Mouse (Mus musculus) limb, embryonic 14.5 days (tissue): Measurements from ENCODE around the gene Cant1. TPM values are rescaled to one million over a fixed set of nuclear protein-coding genes. Genes with fewer than 3 reads are reported as not detected.

ENCODE experiments used
- ATAC-seq: fragments of 200-750 bp; cut with Nextera tagmentation; 2 replicates; pipeline ENCODE4 v1.8.0; 2017; ENCODE audit warnings: low read depth, moderate number of reproducible peaks, moderate TSS enrichment; ENCODE audit not compliant: low FRiP score
- DNase-seq: peaks from one replicate; pipeline ENCODE4 v3.0.0-alpha.2; 2015; ENCODE audit warnings: low spot score
- H3K27ac ChIP-seq: fragments of 300-500 bp; sonication (generic); replicated peaks from 2 replicates; pipeline ENCODE4 v1.5.1; 2014; ENCODE audit warnings: low read depth, mild to moderate bottlenecking, low read length, moderate library complexity, mixed read lengths
- H3K27me3 ChIP-seq: fragments of 300-500 bp; sonication (generic); 2 replicates; pipeline ENCODE4 v1.6.1; 2014; ENCODE audit warnings: low read length, mixed read lengths; ENCODE audit not compliant: control insufficient read depth, insufficient read depth
- H3K36me3 ChIP-seq: fragments of 300-500 bp; sonication (generic); 2 replicates; pipeline ENCODE4 v1.6.1; 2014; ENCODE audit warnings: mild to moderate bottlenecking, low read length, moderate library complexity, mixed read lengths; ENCODE audit not compliant: control insufficient read depth, insufficient read depth
- H3K4me1 ChIP-seq: fragments of 300-500 bp; sonication (generic); 2 replicates; pipeline ENCODE4 v1.6.1; 2014; ENCODE audit warnings: antibody characterized with exemption, low read length, mixed read lengths; ENCODE audit not compliant: control insufficient read depth, insufficient read depth
- H3K4me2 ChIP-seq: fragments of 300-500 bp; sonication (generic); replicated peaks from 2 replicates; pipeline ENCODE4 v1.6.1; 2014; ENCODE audit warnings: low read depth, mild to moderate bottlenecking, low read length, moderate library complexity; ENCODE audit not compliant: severe bottlenecking
- H3K4me3 ChIP-seq: fragments of 300-500 bp; sonication (generic); replicated peaks from 2 replicates; pipeline ENCODE4 v1.5.1; 2014; ENCODE audit warnings: low read length
- H3K9ac ChIP-seq: fragments of 300-500 bp; sonication (generic); 2 replicates; pipeline ENCODE4 v1.6.1; 2014; ENCODE audit warnings: mild to moderate bottlenecking, low read depth, low read length, moderate library complexity; ENCODE audit not compliant: severe bottlenecking
- H3K9me3 ChIP-seq: fragments of 300-500 bp; sonication (generic); 2 replicates; pipeline ENCODE4 v1.6.1; 2016; ENCODE audit warnings: low read length; ENCODE audit not compliant: control insufficient read depth
- POLR2A ChIP-seq: fragments of 200-500 bp; IDR thresholded peaks from 2 replicates; pipeline ENCODE4 v1.8.0; 2012; ENCODE audit warnings: inconsistent platforms, mild to moderate bottlenecking, moderate library complexity, borderline replicate concordance; ENCODE audit not compliant: insufficient read depth, insufficient read length; ENCODE audit errors: extremely low read depth
- WGBS: fragments of 180-500 bp; shearing (Covaris S2); extraction: QIAGEN DNeasy Blood & Tissue Kit; methylation state at CpG from one replicate; pipeline ENCODE4 v1.1.7; 2014; 5-methylcytosine and 5-hydroxymethylcytosine counted together
- polyA plus RNA-seq, 2 experiments: library from polyadenylated mRNA; depleted of rRNA in 1 of 2; stranded (reverse) in 1 of 2; unstranded in 1 of 2; fragments of >200 nt; fragmentation: Nextera tagmentation in 1 of 2; extraction: Ambion mirVana in 1 of 2; gene quantifications; 2 replicates each; pipeline versions ENCODE4 v1.2.1 to v1.2.3; 2012 to 2014

Gene Cant1
- polyA plus RNA-seq, 2 experiments: 29.3 to 47.7 TPM

DNA sequence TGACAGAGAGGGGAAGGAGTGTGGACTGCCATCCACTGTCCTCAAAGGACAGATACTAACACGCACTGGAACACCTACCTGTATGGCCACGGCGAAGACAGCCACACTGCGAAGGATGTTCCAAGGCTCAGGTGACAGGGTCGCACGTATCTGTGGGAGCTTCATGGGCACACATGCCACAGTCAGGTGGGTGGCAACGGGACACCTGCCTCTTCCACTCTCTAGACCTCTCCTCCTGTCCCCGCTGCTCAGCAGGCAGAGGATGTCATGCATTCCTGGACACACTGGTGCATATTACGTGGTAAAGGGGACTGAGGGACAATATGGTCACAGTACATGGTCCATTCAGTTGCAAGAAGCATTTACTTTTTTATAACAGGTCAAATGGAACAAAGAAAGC lies 1.4 kb downstream of the Cant1 start:
- no peak for TF ChIP-seq POLR2A
- DNase-seq: no peak
- Histone ChIP-seq H3K4me2 (peak overlapping the region; percentile 90; the same call in 1 of the 2 replicates), H3K27ac (no peak overlapping the region), H3K4me1 (peaks cover 13% of the 10 kb centered on the region), H3K36me3 (peaks cover 27% of the 10 kb centered on the region), H3K9ac (peak overlapping the region; percentile 92; the same call in 1 of the 2 replicates), H3K27me3 (no peaks in the 10 kb centered on the region), H3K9me3 (no peaks in the 10 kb centered on the region), H3K4me3 (no peak overlapping the region)
- WGBS: 95% methylated on average over 9 of the region's 9 CpGs
- ATAC-seq: no peak

DNA sequence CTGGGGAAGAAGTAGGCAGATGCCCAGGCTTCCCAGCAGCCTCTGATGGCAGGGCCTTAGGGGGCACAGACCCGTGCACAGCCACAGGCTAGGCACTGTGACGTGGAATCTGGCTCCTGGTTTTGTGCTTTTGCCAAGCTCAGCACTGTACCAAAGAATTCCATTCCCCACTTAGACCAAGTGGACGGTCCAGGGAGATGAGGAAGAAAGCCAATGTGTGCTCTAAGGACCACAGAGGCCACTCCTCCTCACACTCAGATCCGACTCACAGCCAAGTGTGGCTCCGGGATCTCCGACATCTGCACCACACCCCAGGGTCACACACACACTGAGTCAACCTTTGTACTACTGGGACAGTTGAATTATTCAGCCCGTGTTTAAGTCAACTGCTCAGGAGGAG lies 2.8 kb downstream of the Cant1 start:
- ATAC-seq (no peak), DNase-seq (no peak)
- H3K27me3 ChIP-seq: no peaks in the 10 kb centered on the region
- TF ChIP-seq POLR2A: no peak
- H3K9me3 ChIP-seq: no peaks in the 10 kb centered on the region
- WGBS: 88% methylated on average over 7 of the region's 7 CpGs
- peak overlapping the region; percentile 31; the same call in 1 of the 2 replicates for H3K9ac ChIP-seq
- H3K27ac ChIP-seq: no peak overlapping the region
- peaks cover 37% of the 10 kb centered on the region for H3K36me3 ChIP-seq
- H3K4me1 ChIP-seq: peaks cover 13% of the 10 kb centered on the region
- H3K4me2 ChIP-seq: no peak overlapping the region
- no peak overlapping the region for H3K4me3 ChIP-seq

DNA sequence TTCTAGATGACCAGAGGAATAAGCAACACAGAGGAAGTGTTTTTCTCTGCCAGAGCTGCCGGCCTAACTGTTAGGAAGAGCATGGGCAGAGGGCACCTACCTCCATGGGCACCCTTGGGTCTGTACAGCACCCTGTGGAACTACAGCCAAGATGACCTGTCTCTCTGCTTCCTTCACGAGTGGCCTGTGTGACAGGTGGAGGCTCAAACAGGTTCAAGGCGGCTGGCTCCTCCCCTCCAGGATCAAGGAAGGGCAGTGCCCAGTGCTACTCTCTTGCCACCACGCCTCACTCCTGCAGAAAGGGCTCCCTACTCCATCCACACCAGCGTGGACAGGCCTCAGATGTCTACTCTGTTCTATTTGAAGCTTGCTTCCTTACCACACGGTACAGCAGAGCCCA lies 3.3 kb downstream of the Cant1 start:
- H3K27ac ChIP-seq: no peak overlapping the region
- no peaks in the 10 kb centered on the region for H3K27me3 ChIP-seq
- peaks cover 41% of the 10 kb centered on the region for H3K36me3 ChIP-seq
- ATAC-seq (no peak), DNase-seq (no peak)
- no peak overlapping the region for H3K4me3 ChIP-seq
- no peak overlapping the region for H3K4me2 ChIP-seq
- 0 out of 2 replicates have a peak overlapping the region, but pooled peaks have one; percentile 31 for H3K9ac ChIP-seq
- WGBS: 78% methylated on average over 6 of the region's 6 CpGs
- H3K4me1 ChIP-seq: peaks cover 13% of the 10 kb centered on the region
- no peak for TF ChIP-seq POLR2A
- H3K9me3 ChIP-seq: no peaks in the 10 kb centered on the region

DNA sequence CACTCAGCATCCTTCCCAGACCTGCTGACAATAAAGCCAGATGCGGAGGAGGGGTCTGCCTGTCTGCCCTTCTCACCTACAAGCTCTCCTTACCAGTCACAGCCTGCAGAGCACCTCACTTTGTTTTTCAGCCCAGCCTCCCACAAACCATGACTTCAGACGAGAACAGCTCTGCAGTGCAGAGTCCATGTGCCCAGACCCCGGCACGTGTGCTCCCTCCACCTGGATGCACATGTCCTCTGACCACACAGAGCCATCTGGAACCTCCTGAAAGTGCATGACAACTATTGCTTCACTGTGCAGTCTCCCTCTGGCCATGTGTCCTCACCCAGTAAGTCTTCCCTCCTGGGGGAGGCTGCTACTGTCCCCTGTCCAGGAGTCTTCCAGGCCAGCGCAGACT lies 4.6 kb downstream of the Cant1 start:
- 86% methylated on average over 5 of the region's 5 CpGs for WGBS
- H3K36me3 ChIP-seq: peaks cover 54% of the 10 kb centered on the region
- no peak for ATAC-seq

DNA sequence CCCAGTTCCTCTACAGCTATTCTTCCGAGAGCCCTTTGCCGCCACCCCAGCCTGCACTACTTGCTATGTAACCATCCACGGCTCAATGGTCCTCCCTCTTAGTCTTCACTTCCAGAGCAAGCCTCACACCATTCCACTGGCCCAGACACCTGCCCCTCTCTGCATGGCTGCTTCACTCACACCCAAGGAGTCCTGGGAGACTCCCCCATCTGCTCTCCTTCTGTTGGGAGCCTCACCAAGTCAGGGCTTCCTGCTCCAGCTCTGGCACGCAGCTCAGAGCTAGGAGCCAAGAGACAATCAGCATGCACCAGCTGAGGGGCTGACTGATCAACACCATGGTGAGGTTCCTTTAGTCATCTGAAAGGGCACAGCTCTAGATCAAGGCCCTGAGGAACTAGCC lies 5.8 kb downstream of the Cant1 start:
- TF ChIP-seq POLR2A: no peak
- Histone ChIP-seq H3K4me3 (no peak overlapping the region), H3K9me3 (no peaks in the 10 kb centered on the region), H3K4me2 (no peak overlapping the region), H3K36me3 (peaks cover 59% of the 10 kb centered on the region), H3K4me1 (peaks cover 7% of the 10 kb centered on the region), H3K9ac (no peak overlapping the region), H3K27ac (no peak overlapping the region), H3K27me3 (no peaks in the 10 kb centered on the region)
- ATAC-seq: no peak
- no peak for DNase-seq
- 89% methylated on average over 4 of the region's 4 CpGs for WGBS

More for the DNA sequence above, 4.6 kb downstream of the Cant1 start:
- Histone ChIP-seq H3K9me3 (no peaks in the 10 kb centered on the region), H3K4me2 (no peak overlapping the region), H3K4me1 (peaks cover 9% of the 10 kb centered on the region), H3K27me3 (no peaks in the 10 kb centered on the region), H3K4me3 (no peak overlapping the region), H3K27ac (no peak overlapping the region), H3K9ac (no peak overlapping the region)
- TF ChIP-seq POLR2A: no peak
- no peak for DNase-seq

DNA sequence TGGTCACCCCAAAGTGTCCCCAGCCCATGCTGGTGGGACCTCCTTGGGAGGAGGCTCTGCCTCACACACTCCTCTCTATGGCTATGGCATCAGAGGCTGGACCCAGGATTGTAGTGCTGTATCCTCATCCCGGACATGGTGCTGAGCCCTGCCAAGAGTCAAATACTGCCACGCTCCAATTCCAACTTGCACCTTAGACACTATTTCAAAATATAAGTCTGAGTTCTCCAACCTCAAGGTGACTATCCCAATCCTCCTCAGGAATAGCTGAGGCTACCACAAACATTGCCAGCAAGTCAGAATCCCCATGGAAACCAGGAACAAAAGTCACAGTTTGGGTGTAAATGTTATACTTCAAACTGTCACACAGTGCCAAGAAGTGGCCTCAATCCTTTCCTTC lies 6.3 kb downstream of the Cant1 start:
- Histone ChIP-seq H3K27ac (no peak overlapping the region), H3K4me1 (peaks cover 3% of the 10 kb centered on the region; the same call in 1 of the 2 replicates), H3K36me3 (peaks cover 64% of the 10 kb centered on the region), H3K9me3 (no peaks in the 10 kb centered on the region), H3K4me2 (no peak overlapping the region), H3K4me3 (no peak overlapping the region), H3K27me3 (no peaks in the 10 kb centered on the region), H3K9ac (no peak overlapping the region)
- 93% methylated on average over 2 of the region's 2 CpGs for WGBS
- no peak for TF ChIP-seq POLR2A
- ATAC-seq: no peak
- no peak for DNase-seq
